Mouse (Mus musculus): Measurements from ENCODE around the gene 0610037L13Rik. TPM values are rescaled to one million over a fixed set of nuclear protein-coding genes. Genes with fewer than 3 reads are reported as not detected.

The 0610037L13Rik gene
- polyA plus RNA-seq, 1 experiment from 2014 or later: 96.5 TPM

Other genes starting within 250 kb of the 0610037L13Rik start
- gene Dmrtb1, start 205.6 kb upstream of the 0610037L13Rik start, polyA plus RNA-seq (2014; fragmentation: Nextera tagmentation; extraction: Ambion mirVana): 6.8 and 7.6 TPM in 2 replicates
- gene Lrp8, start 87.6 kb upstream of the 0610037L13Rik start, polyA plus RNA-seq (2014; fragmentation: Nextera tagmentation; extraction: Ambion mirVana): 62.2 and 69.5 TPM in 2 replicates
- 109 and 115 TPM in 2 replicates for gene Magoh, start 10.1 kb upstream of the 0610037L13Rik start, polyA plus RNA-seq (2014; fragmentation: Nextera tagmentation; extraction: Ambion mirVana)
- gene Cpt2, start 33.8 kb downstream of the 0610037L13Rik start, polyA plus RNA-seq (2014; fragmentation: Nextera tagmentation; extraction: Ambion mirVana): 18.4 and 19.4 TPM in 2 replicates
- 0.08 TPM in 1 of 2 replicates, not detected in the other for gene Slc1a7, start 78.5 kb downstream of the 0610037L13Rik start, polyA plus RNA-seq (2014; fragmentation: Nextera tagmentation; extraction: Ambion mirVana)
- 0.29 and 0.68 TPM in 2 replicates for gene Podn, start 206.6 kb downstream of the 0610037L13Rik start, polyA plus RNA-seq (2014; fragmentation: Nextera tagmentation; extraction: Ambion mirVana)